Mouse (Mus musculus): ENCODE measurements around the gene Herc6. TPM values are rescaled to one million over a fixed set of nuclear protein-coding genes. Genes with fewer than 3 reads are reported as not detected.

Herc6 gene
- polyA plus RNA-seq, 1 experiment from 2014 or later = 0.71 TPM

- no peaks in the 10 kb centered on the region for H3K36me3 ChIP-seq (replicated peaks)
- no peak overlapping the region for H3K4me2 ChIP-seq
- no peaks in the 10 kb centered on the region for H3K9me3 ChIP-seq
- no peak overlapping the region for H3K4me3 ChIP-seq
- no peak overlapping the region for H3K9ac ChIP-seq
- no peak for ATAC-seq (replicated peaks)
- no peaks in the 10 kb centered on the region for H3K27me3 ChIP-seq (replicated peaks)
- no peaks in the 10 kb centered on the region for H3K4me1 ChIP-seq
- WGBS = 91% methylated on average over 7 of the region's 7 CpGs
- no peak overlapping the region for H3K27ac ChIP-seq
These were observed 24.9 kb downstream of the Herc6 start for GRCm38 (mm10) chr6:57605546-57606307.

DNA sequence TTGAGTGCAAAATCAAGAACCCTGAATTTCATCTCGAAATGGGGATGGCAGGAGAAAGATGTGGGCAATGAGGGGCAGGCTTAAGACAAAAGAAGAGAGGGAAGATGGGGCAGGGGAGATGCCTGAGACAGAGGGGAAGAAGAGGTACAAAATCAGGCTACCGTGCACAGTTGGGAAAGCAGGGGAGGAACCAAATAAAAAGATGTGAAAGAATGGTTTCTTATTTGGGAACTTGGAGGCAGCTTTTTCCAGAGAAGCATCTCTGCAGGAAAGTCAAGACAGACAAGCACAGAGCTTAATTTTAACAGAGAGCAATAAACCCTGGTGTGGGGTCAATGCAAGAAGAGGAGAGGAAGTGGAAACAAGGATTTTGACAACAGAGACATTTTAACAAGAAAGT, 27.2 kb downstream of the Herc6 start:
- WGBS = 93% methylated on average over 2 of the region's 2 CpGs
- no peak overlapping the region for H3K4me2 ChIP-seq
- no peak for ATAC-seq (replicated peaks)
- H3K9ac ChIP-seq = no peak overlapping the region
- H3K4me1 ChIP-seq = no peaks in the 10 kb centered on the region
- no peak overlapping the region for H3K4me3 ChIP-seq
- H3K9me3 ChIP-seq = no peaks in the 10 kb centered on the region
- H3K36me3 ChIP-seq (replicated peaks) = no peaks in the 10 kb centered on the region
- H3K27me3 ChIP-seq (replicated peaks) = no peaks in the 10 kb centered on the region
- no peak overlapping the region for H3K27ac ChIP-seq

DNA sequence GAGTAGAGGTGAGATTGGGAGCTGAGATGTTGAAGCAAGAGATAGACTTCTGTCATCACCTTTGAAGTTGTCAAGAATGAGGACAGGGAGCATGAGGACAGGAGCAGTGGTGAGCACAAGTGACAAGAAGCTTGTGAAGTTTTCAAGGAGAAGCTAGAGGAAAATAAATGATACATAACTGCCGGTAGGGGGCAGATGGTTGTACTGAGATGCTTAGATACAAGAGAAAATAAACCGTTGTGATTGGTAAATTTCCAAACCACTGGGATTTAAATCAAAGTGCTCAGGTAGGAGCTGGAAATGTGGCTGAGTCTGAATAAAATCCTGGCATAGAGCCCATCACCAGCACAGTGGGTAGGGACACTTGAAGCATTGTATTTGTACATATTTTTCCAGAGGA, 28.8 kb downstream of the Herc6 start:
- no peak for ATAC-seq (replicated peaks)
- H3K9ac ChIP-seq = no peak overlapping the region

GRCm38 (mm10) chr6:57615788-57616187, 35.0 kb downstream of the Herc6 start:
- no peaks in the 10 kb centered on the region for H3K9me3 ChIP-seq
- no peak overlapping the region for H3K4me3 ChIP-seq
- H3K36me3 ChIP-seq (replicated peaks) = no peaks in the 10 kb centered on the region
- no peak overlapping the region for H3K27ac ChIP-seq
- no peak for ATAC-seq (replicated peaks)
- WGBS = 81% methylated on average over 2 of the region's 2 CpGs
- no peaks in the 10 kb centered on the region for H3K4me1 ChIP-seq
- H3K9ac ChIP-seq = no peak overlapping the region
- H3K27me3 ChIP-seq (replicated peaks) = no peaks in the 10 kb centered on the region
- no peak overlapping the region for H3K4me2 ChIP-seq

More for the DNA sequence above, 28.8 kb downstream of the Herc6 start:
- no peak overlapping the region for H3K4me2 ChIP-seq
- no peaks in the 10 kb centered on the region for H3K36me3 ChIP-seq (replicated peaks)
- no peaks in the 10 kb centered on the region for H3K9me3 ChIP-seq
- 64% methylated on average over 2 of the region's 2 CpGs for WGBS
- H3K4me1 ChIP-seq = no peaks in the 10 kb centered on the region
- no peak overlapping the region for H3K4me3 ChIP-seq
- no peak overlapping the region for H3K27ac ChIP-seq
- no peaks in the 10 kb centered on the region for H3K27me3 ChIP-seq (replicated peaks)

GRCm38 (mm10) chr6:57639531-57639930, 58.7 kb downstream of the Herc6 start:
- Histone ChIP-seq H3K9ac (no peak overlapping the region), H3K27ac (no peak overlapping the region), H3K9me3 (no peaks in the 10 kb centered on the region), H3K36me3 (replicated peaks) (no peaks in the 10 kb centered on the region), H3K27me3 (replicated peaks) (no peaks in the 10 kb centered on the region), H3K4me3 (no peak overlapping the region), H3K4me1 (no peaks in the 10 kb centered on the region), H3K4me2 (no peak overlapping the region)
- 40% methylated on average over 1 of the region's 1 CpGs for WGBS
- no peak for ATAC-seq (replicated peaks)

DNA sequence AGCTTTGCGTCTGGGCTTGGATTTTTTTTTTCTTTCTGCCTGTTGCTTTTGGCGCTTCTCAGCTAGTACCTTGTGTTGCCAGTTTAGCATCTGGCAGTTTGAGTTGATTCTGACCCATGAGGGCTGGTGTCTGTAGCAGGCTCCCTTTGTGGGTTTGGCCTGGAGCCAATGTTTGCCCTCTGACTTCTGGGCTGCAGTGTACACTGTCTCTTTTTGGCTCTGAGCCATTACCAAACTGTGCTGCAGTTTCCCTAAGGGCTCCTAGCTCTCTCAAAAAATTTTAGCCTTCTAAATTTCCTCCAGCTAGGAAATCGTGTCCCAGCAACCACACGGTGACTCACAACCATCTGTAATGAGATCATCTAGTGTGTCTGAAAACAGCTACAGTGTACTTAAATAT, 61.0 kb downstream of the Herc6 start:
- Histone ChIP-seq H3K4me1 (no peaks in the 10 kb centered on the region), H3K4me3 (no peak overlapping the region), H3K27me3 (replicated peaks) (no peaks in the 10 kb centered on the region), H3K9me3 (no peaks in the 10 kb centered on the region), H3K4me2 (no peak overlapping the region), H3K36me3 (replicated peaks) (no peaks in the 10 kb centered on the region), H3K27ac (no peak overlapping the region), H3K9ac (no peak overlapping the region)
- ATAC-seq (replicated peaks) = peak; percentile 95
- WGBS = 38% methylated on average over 4 of the region's 4 CpGs

DNA sequence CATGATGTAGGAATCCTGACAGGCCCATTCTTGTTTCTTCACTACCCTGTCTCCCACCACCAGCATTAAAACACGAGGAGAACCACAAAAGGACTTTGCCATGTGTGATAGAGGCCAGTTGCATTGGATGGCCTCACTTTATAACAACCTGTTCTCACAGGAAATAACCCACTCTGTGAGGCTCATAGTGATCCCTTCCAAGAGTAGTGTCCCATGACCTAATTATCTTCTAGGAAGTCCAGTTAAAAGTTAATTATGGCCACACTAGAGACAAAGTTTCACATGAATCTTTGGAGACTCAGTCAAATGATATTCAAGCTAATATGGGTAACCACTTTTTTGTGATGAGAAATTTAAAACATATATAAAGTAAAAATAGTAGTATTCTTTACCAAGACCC, 66.5 kb downstream of the Herc6 start:
- no peak overlapping the region for H3K9ac ChIP-seq
- H3K27me3 ChIP-seq (replicated peaks) = no peaks in the 10 kb centered on the region
- H3K4me1 ChIP-seq = no peaks in the 10 kb centered on the region
- H3K9me3 ChIP-seq = no peaks in the 10 kb centered on the region
- H3K36me3 ChIP-seq (replicated peaks) = no peaks in the 10 kb centered on the region
- 50% methylated on average over 1 of the region's 1 CpGs for WGBS
- no peak for ATAC-seq (replicated peaks)
- H3K4me2 ChIP-seq = no peak overlapping the region
- H3K27ac ChIP-seq = no peak overlapping the region
- no peak overlapping the region for H3K4me3 ChIP-seq

GRCm38 (mm10) chr6:57661295-57661694, 80.5 kb downstream of the Herc6 start:
- H3K4me1 ChIP-seq = no peaks in the 10 kb centered on the region
- no peaks in the 10 kb centered on the region for H3K9me3 ChIP-seq
- no peak overlapping the region for H3K4me2 ChIP-seq
- H3K4me3 ChIP-seq = no peak overlapping the region
- H3K27ac ChIP-seq = no peak overlapping the region
- 84% methylated on average over 4 of the region's 4 CpGs for WGBS
- H3K9ac ChIP-seq = no peak overlapping the region
- H3K36me3 ChIP-seq (replicated peaks) = no peaks in the 10 kb centered on the region
- ATAC-seq (replicated peaks) = no peak
- H3K27me3 ChIP-seq (replicated peaks) = no peaks in the 10 kb centered on the region

DNA sequence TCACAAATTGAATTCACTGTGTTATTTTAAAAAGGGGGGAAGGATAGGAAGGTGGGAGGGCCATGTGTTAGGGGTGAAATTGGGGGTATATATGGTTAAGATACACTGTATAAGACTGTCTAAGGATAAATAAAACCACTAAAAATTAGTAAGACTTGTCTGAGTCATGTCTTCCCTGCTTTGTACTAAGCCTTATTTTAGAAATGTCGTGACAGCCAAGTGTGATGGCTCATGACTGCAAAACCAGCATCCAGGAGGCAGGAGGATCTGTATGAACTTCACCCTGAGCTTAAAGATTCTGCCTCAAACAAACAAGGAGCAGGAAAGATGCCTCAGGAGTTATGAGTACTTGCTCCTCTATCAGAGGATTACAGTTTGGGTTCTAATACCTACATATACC, 103.4 kb downstream of the Herc6 start:
- H3K9me3 ChIP-seq = no peaks in the 10 kb centered on the region
- H3K4me2 ChIP-seq = no peak overlapping the region
- H3K36me3 ChIP-seq (replicated peaks) = no peaks in the 10 kb centered on the region
- no peak for ATAC-seq (replicated peaks)
- no peak overlapping the region for H3K4me3 ChIP-seq
- WGBS = 94% methylated on average over 1 of the region's 1 CpGs
- no peaks in the 10 kb centered on the region for H3K27me3 ChIP-seq (replicated peaks)
- H3K9ac ChIP-seq = no peak overlapping the region
- no peak overlapping the region for H3K27ac ChIP-seq
- no peaks in the 10 kb centered on the region for H3K4me1 ChIP-seq

- Histone ChIP-seq H3K27me3 (replicated peaks) (no peaks in the 10 kb centered on the region), H3K4me2 (peak within 1 kb of the TSS; percentile 78), H3K4me3 (peak within 1 kb of the TSS; percentile 76), H3K36me3 (replicated peaks) (no peaks in the 10 kb centered on the region), H3K27ac (peak within 1 kb of the TSS; percentile 86), H3K9me3 (no peaks in the 10 kb centered on the region), H3K4me1 (peaks cover 6% of the 10 kb centered on the region), H3K9ac (peak within 1 kb of the TSS; percentile 73)
- whole genome bisulfite sequencing = 0% methylated on average over 52 of the region's 52 CpGs
- peak; percentile 98 for ATAC-seq (replicated peaks)
These were observed 110.9 kb downstream of the Herc6 start, which contains the start of gene Pyurf for GRCm38 (mm10) chr6:57691467-57692261. Gene Pyurf (minus strand): TSS chr6:57692078.

- Histone ChIP-seq H3K9me3 (no peaks in the 10 kb centered on the region), H3K9ac (no peak overlapping the region), H3K4me3 (no peak overlapping the region), H3K4me2 (no peak overlapping the region), H3K27me3 (replicated peaks) (no peaks in the 10 kb centered on the region), H3K4me1 (peaks cover 6% of the 10 kb centered on the region), H3K36me3 (replicated peaks) (no peaks in the 10 kb centered on the region), H3K27ac (no peak overlapping the region)
- ATAC-seq (replicated peaks) = no peak
- 92% methylated on average over 3 of the region's 3 CpGs for WGBS
These were observed 112.3 kb downstream of the Herc6 start for GRCm38 (mm10) chr6:57693116-57693515.

GRCm38 (mm10) chr6:57701686-57702085, 120.9 kb downstream of the Herc6 start:
- Histone ChIP-seq H3K4me1 (peaks cover 31% of the 10 kb centered on the region), H3K4me3 (peak overlapping the region; percentile 73), H3K9me3 (no peaks in the 10 kb centered on the region), H3K27ac (peak overlapping the region; percentile 99), H3K4me2 (peak overlapping the region; percentile 55), H3K27me3 (replicated peaks) (no peaks in the 10 kb centered on the region), H3K9ac (peak overlapping the region; percentile 48), H3K36me3 (replicated peaks) (no peaks in the 10 kb centered on the region)
- whole genome bisulfite sequencing = 31% methylated on average over 4 of the region's 4 CpGs
- ATAC-seq (replicated peaks) = no peak

All from midbrain, embryonic 15.5 days (tissue).